Mouse (Mus musculus) C2C12 (cell line): ENCODE results near the gene Crb1. TPM values are rescaled to one million over a fixed set of nuclear protein-coding genes. Genes with fewer than 3 reads are reported as not detected.

Experiments used
- H3K27me3 ChIP-seq: one replicate; pipeline ENCODE4 v1.6.1; 2011; ENCODE audit not compliant: control insufficient read depth, insufficient read depth, insufficient read length
- H3K36me3 ChIP-seq: one replicate; pipeline ENCODE4 v1.6.1; 2011; ENCODE audit not compliant: control insufficient read depth, insufficient read depth
- H3K4me3 ChIP-seq: one replicate; pipeline ENCODE4 v1.5.1; 2011; ENCODE audit warnings: mild to moderate bottlenecking, control low read depth; ENCODE audit not compliant: poor library complexity, insufficient read depth, severe bottlenecking
- H3K79me2 ChIP-seq: one replicate; pipeline ENCODE4 v1.6.1; 2011; ENCODE audit not compliant: control insufficient read depth, insufficient read depth
- H3K79me3 ChIP-seq: one replicate; pipeline ENCODE4 v1.6.1; 2011; ENCODE audit warnings: low read depth, control low read depth
- H3ac ChIP-seq: one replicate; pipeline ENCODE3; 2011; ENCODE audit warnings: low read depth; ENCODE audit not compliant: control insufficient read depth, insufficient read length
- CEBPB ChIP-seq: IDR thresholded peaks from one replicate; pipeline ENCODE4 v1.6.1; 2011; ENCODE audit warnings: low read depth, mild to moderate bottlenecking, control low read depth, moderate library complexity
- CTCF ChIP-seq: IDR thresholded peaks from one replicate; pipeline ENCODE4 v1.5.1; 2011; ENCODE audit not compliant: control insufficient read depth, insufficient read depth, insufficient read length
- FOSL1 ChIP-seq: IDR thresholded peaks from one replicate; pipeline ENCODE4 v1.8.0; 2011; ENCODE audit warnings: mild to moderate bottlenecking, low read length; ENCODE audit not compliant: poor library complexity, insufficient read depth, severe bottlenecking
- MAX ChIP-seq: IDR thresholded peaks from one replicate; pipeline ENCODE4 v1.6.1; 2011; ENCODE audit warnings: mild to moderate bottlenecking, control low read depth
- MYOD1 ChIP-seq: IDR thresholded peaks from one replicate; pipeline ENCODE4 v1.6.1; 2011; ENCODE audit warnings: low read depth; ENCODE audit not compliant: control insufficient read depth, insufficient read length
- MYOG ChIP-seq: IDR thresholded peaks from one replicate; pipeline ENCODE4 v1.6.1; 2011; ENCODE audit not compliant: control insufficient read depth, insufficient read length; ENCODE audit errors: extremely low read depth
- USF1 ChIP-seq: IDR thresholded peaks from one replicate; pipeline ENCODE4 v1.6.1; 2011; ENCODE audit warnings: low read depth, mild to moderate bottlenecking, control low read depth, moderate library complexity
- polyA plus RNA-seq: library from polyadenylated mRNA; unstranded; fragments of >200 nt; fragmentation: generic; extraction: Trizol; gene quantifications from one replicate; pipeline ENCODE4 v1.2.1, GENCODE M21; 2012; ENCODE audit warnings: missing spikeins

Gene Crb1
- polyA plus RNA-seq, 1 experiment, result not detected

DNA sequence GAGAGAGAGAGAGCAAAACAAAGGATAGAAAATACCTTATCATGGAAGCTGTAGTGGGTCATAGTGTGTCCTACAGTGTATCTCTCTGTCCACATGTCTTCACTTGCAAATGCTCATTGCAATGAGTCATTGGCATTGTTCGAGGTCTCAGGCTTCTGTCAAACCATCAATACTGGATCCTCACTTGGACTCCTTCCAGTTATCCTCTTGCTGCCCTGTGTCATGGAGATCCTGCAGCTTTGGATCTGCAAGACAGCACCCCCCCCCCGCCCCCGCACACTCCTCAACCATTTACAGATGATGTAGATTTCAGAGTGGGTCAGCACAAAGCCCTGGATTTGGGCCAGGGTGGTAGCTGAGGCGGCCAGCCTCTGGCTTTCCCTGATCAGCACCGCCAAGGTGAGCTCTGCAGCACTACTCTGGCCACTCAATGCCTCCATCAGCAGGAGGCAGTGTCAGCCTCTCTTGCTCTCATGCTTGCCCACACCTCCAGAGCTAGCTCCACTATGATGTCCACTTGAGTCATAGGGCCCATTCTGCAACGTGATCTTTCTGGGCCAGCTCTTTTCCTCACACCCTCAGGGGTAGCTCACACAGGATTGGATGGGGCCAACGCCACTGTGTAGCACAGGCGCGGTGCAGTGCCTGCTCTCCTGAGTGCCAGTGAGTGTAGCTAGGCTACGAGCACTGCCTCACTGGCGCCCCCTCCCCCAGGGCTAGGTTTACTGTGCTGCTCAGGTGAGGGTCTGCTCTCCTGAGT, 2.1 kb upstream of the Crb1 start:
- no peak overlapping the region for H3ac ChIP-seq
- H3K79me2 ChIP-seq, result no peaks in the 10 kb centered on the region
- no peaks in the 10 kb centered on the region for H3K27me3 ChIP-seq
- H3K4me3 ChIP-seq, result no peak overlapping the region
- no peaks in the 10 kb centered on the region for H3K36me3 ChIP-seq
- no peaks in the 10 kb centered on the region for H3K79me3 ChIP-seq
- no peak for TF ChIP-seq MYOG
- no peak for TF ChIP-seq CEBPB
- TF ChIP-seq MAX, result no peak
- TF ChIP-seq USF1, result no peak
- no peak for TF ChIP-seq MYOD1
- no peak for TF ChIP-seq CTCF
- no peak for TF ChIP-seq FOSL1

GRCm38 (mm10) chr1:139375900-139376299, 1.0 kb downstream of the Crb1 start:
- no peak overlapping the region for H3ac ChIP-seq
- H3K27me3 ChIP-seq, result no peaks in the 10 kb centered on the region
- TF ChIP-seq USF1, result no peak
- no peak for TF ChIP-seq FOSL1
- TF ChIP-seq CTCF, result no peak
- TF ChIP-seq MYOD1, result no peak
- no peak for TF ChIP-seq CEBPB
- no peak for TF ChIP-seq MAX
- TF ChIP-seq MYOG, result no peak
- no peaks in the 10 kb centered on the region for H3K36me3 ChIP-seq
- H3K79me2 ChIP-seq, result no peaks in the 10 kb centered on the region
- H3K4me3 ChIP-seq, result no peak overlapping the region
- no peaks in the 10 kb centered on the region for H3K79me3 ChIP-seq

- Histone ChIP-seq H3K4me3 (no peak overlapping the region), H3K79me3 (no peaks in the 10 kb centered on the region), H3K27me3 (no peaks in the 10 kb centered on the region), H3K36me3 (no peaks in the 10 kb centered on the region), H3ac (no peak overlapping the region), H3K79me2 (no peaks in the 10 kb centered on the region)
- no peak for TF ChIP-seq FOSL1
- no peak for TF ChIP-seq CEBPB
- no peak for TF ChIP-seq MYOD1
- TF ChIP-seq MYOG, result no peak
- no peak for TF ChIP-seq CTCF
- no peak for TF ChIP-seq MAX
- no peak for TF ChIP-seq USF1
Measured at GRCm38 (mm10) chr1:139371341-139371740, 5.6 kb downstream of the Crb1 start.

DNA sequence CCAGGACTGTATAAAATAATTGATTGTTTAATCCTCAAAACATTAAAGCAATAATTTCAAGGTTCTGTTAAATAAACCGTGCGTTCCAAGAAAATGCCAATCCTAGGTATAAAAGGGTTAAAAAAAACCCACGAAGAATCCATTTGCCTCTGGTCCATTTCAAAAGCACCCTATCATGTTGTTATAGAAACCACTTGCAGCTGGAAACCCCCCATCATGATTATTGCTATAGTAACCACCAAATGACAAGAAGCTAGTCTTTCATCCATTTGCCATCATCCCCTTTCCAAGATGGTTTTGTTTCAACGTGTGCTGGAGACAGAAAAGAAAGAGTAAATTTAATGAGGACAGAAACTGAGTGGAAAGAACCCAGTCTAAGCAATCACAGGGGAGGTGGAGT, 28.3 kb downstream of the Crb1 start:
- H3K36me3 ChIP-seq, result no peaks in the 10 kb centered on the region
- TF ChIP-seq CEBPB, result no peak
- H3K79me3 ChIP-seq, result no peaks in the 10 kb centered on the region
- no peaks in the 10 kb centered on the region for H3K79me2 ChIP-seq
- H3K4me3 ChIP-seq, result no peak overlapping the region
- H3K27me3 ChIP-seq, result peaks cover 4% of the 10 kb centered on the region
- H3ac ChIP-seq, result no peak overlapping the region

DNA sequence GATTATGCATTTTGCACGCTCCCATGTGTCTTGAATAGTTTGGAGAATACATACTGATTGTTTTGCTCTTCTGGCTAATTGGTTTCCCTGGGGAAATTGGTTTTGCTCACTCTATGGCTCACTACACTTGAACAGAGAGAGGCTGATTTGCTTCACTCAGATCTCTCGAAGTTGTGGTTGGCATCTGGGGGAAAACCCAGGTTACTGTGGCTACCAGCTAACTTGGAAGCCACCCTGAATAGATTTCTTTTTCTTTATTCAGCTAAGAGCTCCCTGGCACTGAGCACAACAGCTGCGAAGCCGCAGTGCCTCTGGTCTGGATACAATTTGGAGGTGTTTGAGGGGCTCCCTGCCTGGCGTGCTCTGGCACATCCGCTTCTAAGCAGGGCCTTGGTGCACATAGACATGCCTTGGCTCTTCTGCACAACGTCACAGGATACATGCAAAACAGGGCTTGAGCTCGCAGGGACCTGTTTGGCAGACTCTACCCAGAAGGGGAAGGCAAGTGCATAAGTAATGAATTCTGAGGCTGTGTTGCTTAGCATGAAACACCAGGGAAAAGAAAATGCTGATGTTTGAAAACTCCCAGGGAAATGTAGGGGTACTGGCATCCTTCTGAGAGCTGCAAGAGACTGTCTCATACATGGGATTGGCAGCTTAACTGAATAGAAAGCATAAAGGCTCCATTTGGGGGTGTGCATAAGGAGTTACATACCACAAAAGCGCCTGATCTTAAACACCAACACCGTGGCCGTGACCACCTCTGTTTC, 30.1 kb downstream of the Crb1 start:
- Histone ChIP-seq H3K36me3 (no peaks in the 10 kb centered on the region), H3K4me3 (no peak overlapping the region), H3ac (no peak overlapping the region), H3K27me3 (peaks cover 4% of the 10 kb centered on the region), H3K79me3 (no peaks in the 10 kb centered on the region), H3K79me2 (no peaks in the 10 kb centered on the region)
- TF ChIP-seq MYOD1 (no peak), CTCF (no peak), MYOG (no peak), MAX (no peak), CEBPB (no peak), FOSL1 (no peak), USF1 (no peak)
